Mouse (Mus musculus) cerebellum, adult 2 months (tissue): ENCODE measurements around the gene Olfr65. TPM values are rescaled to one million over a fixed set of nuclear protein-coding genes. Genes with fewer than 3 reads are reported as not detected.

Source experiments
- DNase-seq, 2 experiments: peaks; one replicate each; pipeline ENCODE4 v3.0.0; 2021
- H3K27ac ChIP-seq: fragments of 200-500 bp; 2 replicates; pipeline ENCODE4 v1.5.1; 2012; ENCODE audit warnings: low read length, control low read depth, inconsistent platforms; ENCODE audit not compliant: insufficient read depth
- H3K27me3 ChIP-seq: fragments of 200-500 bp; 2 replicates; pipeline ENCODE4 v1.6.1; 2012; ENCODE audit warnings: inconsistent platforms, mild to moderate bottlenecking, low read length, moderate library complexity; ENCODE audit not compliant: control insufficient read depth, insufficient read depth
- H3K4me1 ChIP-seq: fragments of 200-500 bp; 2 replicates; pipeline ENCODE4 v1.6.1; 2011; ENCODE audit warnings: low read length; ENCODE audit not compliant: control insufficient read depth, insufficient read depth
- H3K4me3 ChIP-seq: fragments of 200-500 bp; replicated peaks from 2 replicates; pipeline ENCODE3; 2011; ENCODE audit warnings: mild to moderate bottlenecking, low read depth, low read length, control low read depth; ENCODE audit not compliant: insufficient read depth
- CTCF ChIP-seq: fragments of 200-500 bp; IDR thresholded peaks from 2 replicates; pipeline ENCODE4 v1.5.1; 2011; ENCODE audit warnings: low read depth, mild to moderate bottlenecking, control low read depth, low read length, moderate library complexity, borderline replicate concordance; ENCODE audit not compliant: insufficient read depth
- POLR2A ChIP-seq: fragments of 200-500 bp; IDR thresholded peaks from 2 replicates; pipeline ENCODE4 v1.6.1; 2011; ENCODE audit warnings: low read length, control low read depth, borderline replicate concordance; ENCODE audit not compliant: insufficient read depth
- WGBS: fragments of 180-500 bp; shearing (Covaris S2); methylation state at CpG from one replicate; pipeline ENCODE4 v1.1.7; 2018; 5-methylcytosine and 5-hydroxymethylcytosine counted together
- polyA plus RNA-seq: library from polyadenylated mRNA; depleted of rRNA; stranded (reverse); fragments of >200 nt; gene quantifications from 2 replicates; pipeline ENCODE4 v1.2.3, GENCODE M21; 2012; rRNA removed

Olfr65 gene
- polyA plus RNA-seq, 1 experiment, result not detected

DNA sequence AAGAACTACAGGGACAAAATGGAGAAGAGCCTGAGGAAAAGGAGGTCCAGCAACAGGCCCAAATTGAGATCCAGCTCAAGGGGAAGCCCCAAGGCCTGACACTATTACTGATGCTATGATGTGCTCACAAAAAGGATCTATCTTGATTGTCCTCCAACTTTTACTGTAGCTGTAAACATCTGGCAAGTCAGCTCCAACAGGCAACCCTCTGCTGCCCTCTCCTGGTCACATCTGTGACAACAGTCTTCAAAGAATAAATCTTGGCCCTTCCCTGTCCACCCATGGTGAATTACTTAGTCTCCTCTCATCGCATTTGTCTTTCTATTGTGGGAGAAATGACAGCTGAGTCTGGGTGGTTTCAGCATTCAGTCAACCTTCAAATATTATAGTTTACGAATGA, 39.4 kb downstream of the Olfr65 start:
- H3K27me3 ChIP-seq, result no peaks in the 10 kb centered on the region
- TF ChIP-seq CTCF, result no peak
- no peak for TF ChIP-seq POLR2A
- no peak for DNase-seq
- WGBS, result 13% methylated on average over 2 of the region's 2 CpGs
- H3K4me3 ChIP-seq, result no peak overlapping the region
- H3K4me1 ChIP-seq, result no peaks in the 10 kb centered on the region
- H3K27ac ChIP-seq, result no peak overlapping the region

DNA sequence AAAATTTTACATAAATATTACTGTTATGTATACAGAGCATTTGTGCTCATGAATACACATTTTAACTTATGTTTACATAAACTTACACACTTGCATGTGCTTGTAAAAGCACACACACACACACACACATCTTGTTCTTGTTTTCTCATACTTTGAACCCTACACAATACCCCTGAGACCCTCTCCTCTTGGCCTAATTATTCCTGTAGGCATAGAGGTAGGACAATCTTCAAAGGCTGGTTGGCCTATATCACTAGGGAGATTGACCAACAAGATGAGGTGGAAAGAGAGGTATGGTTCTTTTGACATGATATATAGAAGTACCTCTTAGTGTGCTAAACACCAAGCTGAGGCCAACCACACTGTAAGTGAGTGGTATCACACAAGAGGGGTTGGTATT, 40.9 kb downstream of the Olfr65 start, which contains the start of gene Olfr633:
TSS of gene Olfr633 (plus strand) at position 301 of the 400 bp plus-strand sequence.
- Histone ChIP-seq H3K4me3 (no peak within 1 kb of the TSS), H3K4me1 (no peaks in the 10 kb centered on the region), H3K27me3 (no peaks in the 10 kb centered on the region), H3K27ac (no peak within 1 kb of the TSS)
- DNase-seq, result no peak
- TF ChIP-seq CTCF (no peak), POLR2A (no peak)

Other genes with a start within 250 kb of the Olfr65 start
- gene Olfr623, start 239.8 kb upstream of the Olfr65 start, polyA plus RNA-seq, result not detected in 2 replicates
- gene Olfr624, start 232.3 kb upstream of the Olfr65 start, polyA plus RNA-seq, result not detected in 2 replicates
- not detected in 2 replicates for gene Olfr625-ps1, start 220.8 kb upstream of the Olfr65 start, polyA plus RNA-seq
- not detected in 2 replicates for gene Olfr243, start 188.8 kb upstream of the Olfr65 start, polyA plus RNA-seq
- gene Olfr628, start 173.1 kb upstream of the Olfr65 start, polyA plus RNA-seq, result not detected in 2 replicates
- gene Olfr629, start 158.5 kb upstream of the Olfr65 start, polyA plus RNA-seq, result not detected in 2 replicates
- not detected in 2 replicates for gene Olfr630, start 146.2 kb upstream of the Olfr65 start, polyA plus RNA-seq
- gene Olfr69, start 131.9 kb upstream of the Olfr65 start, polyA plus RNA-seq, result not detected in 2 replicates
- not detected in 2 replicates for gene Olfr68, start 123.8 kb upstream of the Olfr65 start, polyA plus RNA-seq
- gene Olfr67, start 111.7 kb upstream of the Olfr65 start, polyA plus RNA-seq, result not detected in 2 replicates
- 64.2 and 175 TPM in 2 replicates for gene Hbb-bt, start 89.5 kb upstream of the Olfr65 start, polyA plus RNA-seq
- 581 and 1,292 TPM in 2 replicates for gene Hbb-bs, start 75.4 kb upstream of the Olfr65 start, polyA plus RNA-seq
- not detected in 2 replicates for gene Hbb-bh2, start 63.0 kb upstream of the Olfr65 start, polyA plus RNA-seq
- 0.41 TPM in 1 of 2 replicates, not detected in the other for gene Hbb-bh1, start 60.3 kb upstream of the Olfr65 start, polyA plus RNA-seq
- gene Hbb-y, start 50.3 kb upstream of the Olfr65 start, polyA plus RNA-seq, result 1.3 and 2.3 TPM in 2 replicates
- not detected in 2 replicates for gene Olfr66, start 17.2 kb upstream of the Olfr65 start, polyA plus RNA-seq
- not detected in 2 replicates for gene Olfr64, start 9.0 kb upstream of the Olfr65 start, polyA plus RNA-seq
- gene Olfr631, start 25.3 kb downstream of the Olfr65 start, polyA plus RNA-seq, result not detected in 2 replicates
- not detected in 2 replicates for gene Olfr632, start 30.9 kb downstream of the Olfr65 start, polyA plus RNA-seq
- not detected in 2 replicates for gene Olfr633, start 41.0 kb downstream of the Olfr65 start, polyA plus RNA-seq
- not detected in 2 replicates for gene Olfr635, start 67.7 kb downstream of the Olfr65 start, polyA plus RNA-seq
- not detected in 2 replicates for gene Olfr638, start 95.3 kb downstream of the Olfr65 start, polyA plus RNA-seq
- 0.02 TPM in 1 of 2 replicates, not detected in the other for gene Olfr639, start 113.8 kb downstream of the Olfr65 start, polyA plus RNA-seq
- not detected in 2 replicates for gene Olfr640, start 122.1 kb downstream of the Olfr65 start, polyA plus RNA-seq
- not detected in 2 replicates for gene Olfr641, start 132.0 kb downstream of the Olfr65 start, polyA plus RNA-seq
- gene Olfr642, start 149.2 kb downstream of the Olfr65 start, polyA plus RNA-seq, result not detected in 2 replicates
- gene 4930516K23Rik, start 158.0 kb downstream of the Olfr65 start, polyA plus RNA-seq, result not detected in 2 replicates
- not detected in 2 replicates for gene Olfr644, start 168.4 kb downstream of the Olfr65 start, polyA plus RNA-seq
- gene Olfr645, start 182.0 kb downstream of the Olfr65 start, polyA plus RNA-seq, result not detected in 2 replicates
- gene Olfr646, start 201.4 kb downstream of the Olfr65 start, polyA plus RNA-seq, result not detected in 2 replicates
- gene Ubqln5, start 226.3 kb downstream of the Olfr65 start, polyA plus RNA-seq, result not detected in 2 replicates
- gene Olfr643, start 233.9 kb downstream of the Olfr65 start, polyA plus RNA-seq, result not detected in 2 replicates
- gene Ubqln3, start 239.8 kb downstream of the Olfr65 start, polyA plus RNA-seq, result not detected in 2 replicates
- gene Ubqlnl, start 247.1 kb downstream of the Olfr65 start, polyA plus RNA-seq, result not detected in 2 replicates